ENCODE assay signal across 24 mouse cellular contexts in genomic region chr1:194030651-194031228, GRCm38 (mm10).
DNase-seq lines count a peak whose midpoint lies in the region; ATAC-seq lines count a peak whose summit lies in the region.
"Had no signal": no experiment of that assay in that cellular context is flagged by ENCODE, and none has a peak within 500 bp of the region (broad histone marks: within the 10 kb centered on the region; RNA-seq: fewer than 3 reads in every experiment).

No protein-coding gene starts in this region.

- DNase-seq in heart, adult 11 months = peak; percentile 37
- peak; percentile 52 for DNase-seq in kidney, adult 9 months
- DNase-seq in brain, adult 2 months (ENCODE audit: low read depth, low spot score) = peak; percentile 16
- peak; percentile 70 for DNase-seq in forebrain, embryonic 14.5 days (ENCODE audit: low spot score)
- DNase-seq in retina, embryonic 14.5 days (ENCODE audit: low spot score) = no peak
- DNase-seq: adrenal gland, adult 8-10 months; cerebellum, adult 11-12 months; cerebellum, adult 9-11 months; embryo, embryonic 11 days; heart, postnatal 14 days; kidney, postnatal 25 days; lung, embryonic 14.5 days; right cerebral cortex, postnatal 25 days; thymus, postnatal 25 days had no signal

- H3K36me3 ChIP-seq in heart, embryonic 12.5 days = no peaks in the 10 kb centered on the region
- no peaks in the 10 kb centered on the region for H3K36me3 ChIP-seq in kidney, embryonic 16.5 days (ENCODE audit: insufficient read depth, low read length)
- no peaks in the 10 kb centered on the region for H3K36me3 ChIP-seq in forebrain, embryonic 14.5 days (ENCODE audit: control insufficient read depth, insufficient read depth, low read length)
- no peaks in the 10 kb centered on the region for H3K36me3 ChIP-seq in intestine, embryonic 15.5 days
- H3K36me3 ChIP-seq: embryonic facial prominence, embryonic 12.5 days; G1E; hindbrain, embryonic 12.5 days; limb, embryonic 12.5 days; liver, embryonic 15.5 days; midbrain, embryonic 10.5 days had no signal

- no peak overlapping the region for H3K4me3 ChIP-seq in heart, embryonic 12.5 days
- H3K4me3 ChIP-seq in kidney, embryonic 16.5 days (ENCODE audit: low read length) = no peak overlapping the region
- no peak overlapping the region for H3K4me3 ChIP-seq in forebrain, embryonic 14.5 days (ENCODE audit: low read depth, low read length)
- H3K4me3 ChIP-seq in intestine, embryonic 15.5 days (replicated peaks) = no peak overlapping the region
- H3K4me3 ChIP-seq: embryonic facial prominence, embryonic 12.5 days; hindbrain, embryonic 12.5 days; left cerebral cortex, adult 2 months; limb, embryonic 12.5 days; liver, embryonic 15.5 days; midbrain, embryonic 10.5 days had no signal

- H3K27ac ChIP-seq in heart, embryonic 12.5 days (ENCODE audit: poor library complexity, severe bottlenecking) = no peak overlapping the region
- no peak overlapping the region for H3K27ac ChIP-seq in kidney, embryonic 16.5 days (ENCODE audit: low read length)
- peak overlapping the region; percentile 18; the same call in 1 of the 2 replicates for H3K27ac ChIP-seq in forebrain, embryonic 14.5 days (ENCODE audit: low read depth, low read length)
- no peak overlapping the region for H3K27ac ChIP-seq in intestine, embryonic 15.5 days
- H3K27ac ChIP-seq: embryonic facial prominence, embryonic 12.5 days; hindbrain, embryonic 12.5 days; left cerebral cortex, adult 2 months; limb, embryonic 12.5 days; liver, embryonic 15.5 days; midbrain, embryonic 10.5 days had no signal

- no peak for ATAC-seq in heart, embryonic 12.5 days (ENCODE audit: insufficient number of reproducible peaks, low FRiP score)
- no peak for ATAC-seq in kidney, embryonic 16.5 days (ENCODE audit: low FRiP score, low TSS enrichment)
- ATAC-seq in forebrain, embryonic 14.5 days = peak; percentile 71
- ATAC-seq in intestine, embryonic 15.5 days = no peak

- no peak overlapping the region for H3K4me2 ChIP-seq in heart, embryonic 12.5 days
- H3K4me2 ChIP-seq in kidney, embryonic 16.5 days (replicated peaks; ENCODE audit: low read depth, low read length) = no peak overlapping the region
- no peak overlapping the region for H3K4me2 ChIP-seq in forebrain, embryonic 14.5 days (ENCODE audit: low read length)
- H3K4me2 ChIP-seq in intestine, embryonic 15.5 days (replicated peaks) = no peak overlapping the region
- H3K4me2 ChIP-seq: embryonic facial prominence, embryonic 12.5 days; hindbrain, embryonic 12.5 days; limb, embryonic 12.5 days; liver, embryonic 15.5 days; lung, embryonic 14.5 days had no signal

- H3K27me3 ChIP-seq in heart, embryonic 12.5 days (replicated peaks) = 0 out of 2 replicates have a peak, but pooled peaks cover 2% of the 10 kb centered on the region
- no peaks in the 10 kb centered on the region for H3K27me3 ChIP-seq in kidney, embryonic 16.5 days (ENCODE audit: insufficient read depth, low read length)
- H3K27me3 ChIP-seq in forebrain, embryonic 14.5 days (replicated peaks; ENCODE audit: control insufficient read depth, insufficient read depth, low read length) = no peaks in the 10 kb centered on the region
- no peaks in the 10 kb centered on the region for H3K27me3 ChIP-seq in intestine, embryonic 15.5 days (replicated peaks)
- H3K27me3 ChIP-seq: embryonic facial prominence, embryonic 12.5 days; hindbrain, embryonic 12.5 days; limb, embryonic 12.5 days; liver, embryonic 15.5 days had no signal

- peaks cover 5% of the 10 kb centered on the region; the same call in 1 of the 2 replicates for H3K4me1 ChIP-seq in heart, embryonic 12.5 days (replicated peaks)
- no peaks in the 10 kb centered on the region for H3K4me1 ChIP-seq in kidney, embryonic 16.5 days (ENCODE audit: insufficient read depth, low read length)
- H3K4me1 ChIP-seq in forebrain, embryonic 14.5 days (ENCODE audit: control insufficient read depth, insufficient read depth, low read length) = peaks cover 20% of the 10 kb centered on the region
- no peaks in the 10 kb centered on the region; the same call in 1 of the 2 replicates for H3K4me1 ChIP-seq in intestine, embryonic 15.5 days (replicated peaks)
- H3K4me1 ChIP-seq: embryonic facial prominence, embryonic 12.5 days; limb, embryonic 12.5 days; liver, embryonic 15.5 days had no signal

- H3K9ac ChIP-seq in heart, embryonic 12.5 days = no peak overlapping the region
- H3K9ac ChIP-seq in kidney, embryonic 16.5 days (replicated peaks; ENCODE audit: low read length) = no peak overlapping the region
- H3K9ac ChIP-seq in forebrain, embryonic 14.5 days (ENCODE audit: low read length) = no peak overlapping the region
- no peak overlapping the region for H3K9ac ChIP-seq in intestine, embryonic 15.5 days
- H3K9ac ChIP-seq: embryonic facial prominence, embryonic 12.5 days; hindbrain, embryonic 12.5 days; limb, embryonic 12.5 days; liver, embryonic 15.5 days; lung, embryonic 14.5 days had no signal

- H3K9me3 ChIP-seq in heart, embryonic 12.5 days (replicated peaks) = no peaks in the 10 kb centered on the region
- H3K9me3 ChIP-seq in kidney, embryonic 16.5 days (ENCODE audit: low read length) = no peaks in the 10 kb centered on the region
- H3K9me3 ChIP-seq in forebrain, embryonic 14.5 days (replicated peaks; ENCODE audit: control insufficient read depth, low read length) = no peaks in the 10 kb centered on the region
- no peaks in the 10 kb centered on the region for H3K9me3 ChIP-seq in intestine, embryonic 15.5 days
- H3K9me3 ChIP-seq: embryonic facial prominence, embryonic 12.5 days; G1E; hindbrain, embryonic 12.5 days; limb, embryonic 12.5 days; liver, embryonic 15.5 days; midbrain, embryonic 10.5 days had no signal

- 53% methylated on average over 3 of the region's 3 CpGs for WGBS in heart, embryonic 12.5 days
- 68% methylated on average over 3 of the region's 3 CpGs for WGBS in kidney, embryonic 16.5 days
- WGBS in forebrain, embryonic 14.5 days = 30% methylated on average over 3 of the region's 3 CpGs
- WGBS in intestine, embryonic 15.5 days = 74% methylated on average over 3 of the region's 3 CpGs
